Mouse (Mus musculus): ENCODE data around the gene Tbx2. TPM values are rescaled to one million over a fixed set of nuclear protein-coding genes. Genes with fewer than 3 reads are reported as not detected.

The Tbx2 gene
- 0.04 TPM in 1 of 2 replicates, not detected in the other for total RNA-seq (2012; rRNA removed)
- not detected in 2 replicates for total RNA-seq (2014; rRNA removed)
- polyA plus RNA-seq (2012; ENCODE audit: insufficient read length, low read depth) = 0.14 and 0.17 TPM in 2 replicates

GRCm38 (mm10) chr11:85832231-85832924 is at the start of gene Tbx2:
Gene Tbx2 (plus strand): TSS chr11:85832551.
- peaks cover 5% of the 10 kb centered on the region for H3K27me3 ChIP-seq (replicated peaks)
- in situ Hi-C loops (cut with MboI; ENCODE audit: low pct_ligation_motif_present, low pct_unique_long_range_greater_than_20kb, low sequenced_read_pairs) = no loop called here
- H3K4me1 ChIP-seq (ENCODE audit: control insufficient read depth in 1 of 2, insufficient read depth in 2 of 2) = no peaks in the 10 kb centered on the region
- no peak within 1 kb of the TSS for H3K9ac ChIP-seq (ENCODE audit: insufficient read depth, low read depth)
- no peak within 1 kb of the TSS for H3K27ac ChIP-seq (ENCODE audit: insufficient read depth, low read depth)
- peaks cover 34% of the 10 kb centered on the region for H3K9me3 ChIP-seq (replicated peaks; ENCODE audit: low read length)
- H3K4me3 ChIP-seq (replicated peaks in 1 of 3; ENCODE audit: low read depth in 2 of 3, low read length in 2 of 3, poor library complexity in 1 of 3) = no peak within 1 kb of the TSS
- no peaks in the 10 kb centered on the region for H3K36me3 ChIP-seq (replicated peaks in 1 of 2; ENCODE audit: control insufficient read depth in 1 of 2, insufficient read depth in 1 of 2, low read length in 1 of 2)
- no peak within 1 kb of the TSS for H3K4me2 ChIP-seq (ENCODE audit: insufficient read depth, low read depth, poor library complexity, severe bottlenecking)
- dilution Hi-C loops (cut with MboI; ENCODE audit: extremely low pct_ligation_motif_present, extremely low pct_unique_long_range_greater_than_20kb, low sequenced_read_pairs) = no loop called here
- DNase-seq (ENCODE audit: extremely low read depth) = no peak
- TF ChIP-seq TCF12 (IDR thresholded peaks at IDR 0.05; ENCODE audit: low read depth, low read length) (no peak), IRF4 (IDR thresholded peaks at IDR 0.05; ENCODE audit: low read depth, low read length) (no peak), JUN (IDR thresholded peaks at IDR 0.05; ENCODE audit: insufficient read depth, low read depth, low read length) (no peak), NRF1 (IDR thresholded peaks at IDR 0.05; ENCODE audit: low read depth, low read length) (no peak)
- no peaks in the 10 kb centered on the region for H3K79me2 ChIP-seq (replicated peaks; ENCODE audit: control insufficient read depth, extremely low read depth, insufficient read depth, poor library complexity, severe bottlenecking)

GRCm38 (mm10) chr11:85786113-85786718 is 46.1 kb upstream of the Tbx2 start:
- Histone ChIP-seq H3K27me3 (replicated peaks) (no peaks in the 10 kb centered on the region), H3K4me3 (replicated peaks in 1 of 3; ENCODE audit: low read depth in 2 of 3, low read length in 2 of 3, poor library complexity in 1 of 3) (no peak overlapping the region), H3K79me2 (replicated peaks; ENCODE audit: control insufficient read depth, extremely low read depth, insufficient read depth, poor library complexity, severe bottlenecking) (no peaks in the 10 kb centered on the region), H3K9ac (ENCODE audit: insufficient read depth, low read depth) (no peak overlapping the region), H3K36me3 (replicated peaks in 1 of 2; ENCODE audit: control insufficient read depth in 1 of 2, insufficient read depth in 1 of 2, low read length in 1 of 2) (no peaks in the 10 kb centered on the region), H3K27ac (ENCODE audit: insufficient read depth, low read depth) (no peak overlapping the region), H3K4me1 (ENCODE audit: control insufficient read depth in 1 of 2, insufficient read depth in 2 of 2) (peaks cover 0 to 10% of the 10 kb centered on the region in 2 experiments; a peak in 2 of 4 replicates), H3K9me3 (replicated peaks; ENCODE audit: low read length) (no peaks in the 10 kb centered on the region), H3K4me2 (ENCODE audit: insufficient read depth, low read depth, poor library complexity, severe bottlenecking) (no peak overlapping the region)
- DNase-seq (ENCODE audit: extremely low read depth) = peak; percentile 32
- dilution Hi-C loops (cut with MboI; ENCODE audit: extremely low pct_ligation_motif_present, extremely low pct_unique_long_range_greater_than_20kb, low sequenced_read_pairs) = no loop called here
- TF ChIP-seq NELFE (IDR thresholded peaks at IDR 0.05; ENCODE audit: low read depth, low read length) = no peak
- TF ChIP-seq CTCF (conservative IDR thresholded peaks at IDR 0.05 in 1 of 2, IDR thresholded peaks at IDR 0.05 in 1 of 2; ENCODE audit: low read depth in 2 of 2, low read length in 2 of 2) = peak; percentile 33 to 51
- no peak for TF ChIP-seq PAX5 (IDR thresholded peaks at IDR 0.05; ENCODE audit: low read length)
- in situ Hi-C loops (cut with MboI; ENCODE audit: low pct_ligation_motif_present, low pct_unique_long_range_greater_than_20kb, low sequenced_read_pairs) = no loop called here

GRCm38 (mm10) chr11:85789750-85790149 is 42.6 kb upstream of the Tbx2 start:
- in situ Hi-C loops (cut with MboI; ENCODE audit: low pct_ligation_motif_present, low pct_unique_long_range_greater_than_20kb, low sequenced_read_pairs) = no loop called here
- H3K27ac ChIP-seq (ENCODE audit: insufficient read depth, low read depth) = no peak overlapping the region
- H3K36me3 ChIP-seq (replicated peaks in 1 of 2; ENCODE audit: control insufficient read depth in 1 of 2, insufficient read depth in 1 of 2, low read length in 1 of 2) = no peaks in the 10 kb centered on the region
- no peak overlapping the region for H3K4me3 ChIP-seq (replicated peaks in 1 of 3; ENCODE audit: low read depth in 2 of 3, low read length in 2 of 3, poor library complexity in 1 of 3)
- no peaks in the 10 kb centered on the region for H3K27me3 ChIP-seq (replicated peaks)
- H3K4me2 ChIP-seq (ENCODE audit: insufficient read depth, low read depth, poor library complexity, severe bottlenecking) = no peak overlapping the region
- no peak overlapping the region for H3K9ac ChIP-seq (ENCODE audit: insufficient read depth, low read depth)
- no peaks in the 10 kb centered on the region for H3K9me3 ChIP-seq (replicated peaks; ENCODE audit: low read length)
- no peak for DNase-seq (ENCODE audit: extremely low read depth)
- no peaks in the 10 kb centered on the region for H3K79me2 ChIP-seq (replicated peaks; ENCODE audit: control insufficient read depth, extremely low read depth, insufficient read depth, poor library complexity, severe bottlenecking)
- TF ChIP-seq BHLHE40 (IDR thresholded peaks at IDR 0.05; ENCODE audit: low read depth, low read length) = no peak
- TF ChIP-seq ZMIZ1 (IDR thresholded peaks at IDR 0.05; ENCODE audit: low read depth, low read length) = no peak
- TF ChIP-seq CTCF (conservative IDR thresholded peaks at IDR 0.05 in 1 of 2, IDR thresholded peaks at IDR 0.05 in 1 of 2; ENCODE audit: low read depth in 2 of 2, low read length in 2 of 2) = no peak
- no peak for TF ChIP-seq MAZ (IDR thresholded peaks at IDR 0.05; ENCODE audit: low read depth, low read length)
- TF ChIP-seq MEF2A (IDR thresholded peaks at IDR 0.05; ENCODE audit: borderline replicate concordance, low read depth, low read length) = no peak
- TF ChIP-seq JUN (IDR thresholded peaks at IDR 0.05; ENCODE audit: insufficient read depth, low read depth, low read length) = no peak
- peaks cover 2 to 32% of the 10 kb centered on the region in 2 experiments; a peak in 2 of 4 replicates for H3K4me1 ChIP-seq (ENCODE audit: control insufficient read depth in 1 of 2, insufficient read depth in 2 of 2)
- dilution Hi-C loops (cut with MboI; ENCODE audit: extremely low pct_ligation_motif_present, extremely low pct_unique_long_range_greater_than_20kb, low sequenced_read_pairs) = no loop called here
